Mouse (Mus musculus): Measurements from ENCODE around the gene Gm45208. TPM values are rescaled to one million over a fixed set of nuclear protein-coding genes. Genes with fewer than 3 reads are reported as not detected.
"Not testable (repeated sequence)": the region's sequence is repeated elsewhere in the genome, so short reads cannot be mapped to it uniquely, and the experiment has no call there.

Gene Gm45208
- total RNA-seq, 2 experiments from 2014 or later, result not detected

DNA sequence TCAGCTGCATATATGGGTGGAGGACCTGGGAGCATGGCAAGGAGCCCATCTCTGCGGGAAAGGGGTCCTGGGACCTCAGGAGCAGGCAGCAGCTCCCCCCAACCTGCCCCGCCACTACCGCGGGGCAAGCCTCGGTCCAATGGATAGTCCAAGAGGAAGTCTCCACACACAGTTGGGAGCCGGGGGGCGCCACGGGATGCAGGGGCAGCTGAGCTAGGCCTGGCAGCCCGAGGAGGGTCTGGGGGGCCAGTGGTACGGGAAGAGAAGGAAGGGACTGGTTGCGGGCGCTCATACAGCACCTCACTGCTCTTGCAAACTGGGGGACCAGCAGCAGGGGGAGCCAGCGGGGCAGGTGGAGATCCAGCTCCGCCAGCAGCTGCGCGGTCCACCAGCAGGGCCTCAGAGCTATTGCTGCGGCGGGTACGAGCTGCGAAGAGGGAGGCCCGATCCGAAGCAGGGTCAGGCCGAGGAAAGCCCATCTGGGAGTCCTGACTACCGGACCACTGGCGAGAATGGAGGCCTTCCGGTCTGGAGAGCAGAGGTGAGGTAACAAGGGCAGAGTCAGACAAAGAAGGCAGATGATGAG lies 11.6 kb downstream of the Gm45208 start:
- peak; percentile 72 for TF ChIP-seq CTCF (IDR thresholded peaks at IDR 0.05)
- Histone ChIP-seq H3K4me3 (peak overlapping the region; percentile 58), H3K27ac (peak overlapping the region; percentile 48; the same call in 1 of the 2 replicates)
- DNase-seq, result peak; percentile 84
- intact Hi-C loops (cut with DNase I), result loop anchor here (2.0 kb wide), 1 partner anchor 43 kb away; no protein-coding TSS in a partner anchor

DNA sequence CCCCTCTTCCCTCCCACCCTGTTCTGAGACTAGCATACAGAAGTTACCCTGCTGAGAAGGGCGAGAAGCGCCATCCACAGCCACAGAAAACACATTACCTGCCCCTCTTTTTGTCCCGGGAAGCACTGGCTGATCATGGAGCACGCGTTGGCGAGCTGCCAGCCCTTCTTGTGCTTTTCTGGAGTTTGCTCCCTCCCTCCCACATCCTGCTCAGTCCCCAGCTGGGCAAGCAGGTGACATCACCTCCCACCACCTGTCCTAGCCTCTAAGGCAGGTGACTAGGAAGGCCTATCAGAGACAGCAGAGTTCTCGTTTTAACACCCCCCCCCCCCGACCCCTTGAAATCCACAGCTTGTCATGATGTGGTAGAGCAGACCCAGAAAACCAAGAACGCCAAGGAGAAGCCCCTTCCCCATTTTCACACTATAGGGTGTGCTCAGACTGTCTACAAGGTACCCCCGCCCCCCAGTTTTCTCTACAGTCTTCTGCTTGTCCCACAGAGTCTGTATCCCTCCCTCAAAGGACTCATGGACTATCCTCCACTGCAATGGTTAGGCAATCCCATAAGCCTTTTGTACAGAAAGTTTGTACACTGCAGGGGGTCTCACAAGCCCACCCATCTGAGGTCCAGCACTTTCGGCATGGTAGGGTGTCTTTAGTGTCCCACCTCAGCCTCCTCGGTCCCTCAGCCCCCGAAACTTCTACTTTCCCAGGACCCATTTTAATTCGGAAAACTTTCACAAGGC lies 17.5 kb downstream of the Gm45208 start:
- DNase-seq, result no peak
- Histone ChIP-seq H3K27ac (no peak overlapping the region), H3K4me3 (no peak overlapping the region)
- intact Hi-C loops (cut with DNase I), result no loop called here
- TF ChIP-seq CTCF (IDR thresholded peaks at IDR 0.05), result no peak

DNA sequence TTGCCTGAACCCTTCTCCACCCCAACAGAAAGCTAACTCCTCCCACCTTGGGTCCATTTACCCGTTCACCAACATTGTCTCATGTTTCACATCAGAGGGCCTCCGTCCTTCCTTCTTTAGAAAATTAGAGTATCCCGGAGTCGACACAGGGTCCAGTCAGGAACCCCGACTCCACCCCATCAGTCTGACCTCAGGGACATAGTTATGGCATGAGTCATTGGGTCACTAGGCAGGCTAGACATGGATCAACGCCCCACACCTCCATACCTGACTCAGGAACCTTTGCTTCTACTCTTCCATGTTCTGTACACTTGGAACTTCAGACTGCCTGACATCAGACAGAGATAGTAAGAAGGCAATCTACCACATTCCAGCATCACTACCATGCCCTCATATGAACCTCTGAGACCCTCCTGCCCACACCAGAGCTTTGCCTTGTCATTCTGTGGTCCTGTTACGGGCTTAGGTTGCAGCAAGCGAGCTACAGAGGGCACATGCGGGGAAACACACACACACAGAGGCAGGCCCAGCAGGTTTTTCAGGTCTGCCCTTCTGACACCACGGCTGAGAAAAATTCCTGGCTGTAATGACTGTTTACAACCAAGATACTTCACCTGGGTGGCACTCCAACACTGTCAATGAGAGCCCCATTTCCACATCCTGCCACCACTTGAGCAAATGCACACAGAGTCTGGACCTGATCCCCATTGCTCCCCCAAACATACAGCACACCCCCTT lies 18.2 kb downstream of the Gm45208 start:
- no peak for DNase-seq
- Histone ChIP-seq H3K27ac (no peak overlapping the region), H3K4me3 (no peak overlapping the region)
- intact Hi-C loops (cut with DNase I), result no loop called here
- TF ChIP-seq CTCF (IDR thresholded peaks at IDR 0.05), result no peak

GRCm38 (mm10) chrX:7741103-7741502 lies 19.1 kb downstream of the Gm45208 start:
- no peak overlapping the region for H3K27ac ChIP-seq
- DNase-seq, result no peak
- TF ChIP-seq CTCF (IDR thresholded peaks at IDR 0.05), result no peak
- H3K4me3 ChIP-seq, result no peak overlapping the region
- intact Hi-C loops (cut with DNase I), result no loop called here

DNA sequence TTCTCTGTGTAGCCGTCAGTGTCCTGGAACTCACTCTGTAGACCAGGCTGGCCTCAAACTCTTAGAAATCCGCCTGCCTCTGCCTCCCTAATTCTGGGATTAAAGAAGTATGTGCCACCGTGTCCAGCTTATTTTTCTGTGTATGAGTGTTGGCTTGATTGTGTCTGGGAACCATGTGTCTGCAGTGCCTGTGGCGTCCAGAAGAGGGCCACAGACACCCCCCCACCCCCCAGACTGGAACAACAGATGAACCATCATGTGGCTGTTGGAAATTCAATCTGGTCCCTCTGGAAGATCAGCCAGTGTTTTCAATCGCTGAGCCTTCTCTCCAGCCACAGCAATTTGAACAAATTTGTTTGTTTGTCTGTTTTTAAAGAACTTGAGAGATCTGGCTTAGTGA lies 21.4 kb downstream of the Gm45208 start:
- no peak overlapping the region for H3K27ac ChIP-seq
- intact Hi-C loops (cut with DNase I), result no loop called here

DNA sequence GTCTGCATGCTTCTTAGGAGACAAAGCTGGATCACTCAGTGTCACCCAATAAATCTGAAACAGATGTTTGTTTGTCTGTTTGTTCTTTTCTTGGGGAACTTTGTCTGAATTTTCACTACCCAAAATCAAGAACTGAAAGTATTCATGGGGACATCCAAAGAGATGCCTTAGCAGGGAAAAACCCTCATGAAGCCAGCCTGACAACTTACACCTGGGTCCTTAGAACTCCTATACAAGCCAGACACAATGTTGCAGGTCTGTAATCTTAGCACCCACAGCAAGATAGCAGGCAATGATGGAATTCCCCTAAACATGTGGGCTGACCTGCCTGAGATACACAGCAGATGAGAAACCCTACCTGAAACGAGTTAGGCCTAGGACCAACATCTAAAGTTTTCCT lies 22.9 kb downstream of the Gm45208 start:
- intact Hi-C loops (cut with DNase I), result no loop called here

More for the DNA sequence above, 21.4 kb downstream of the Gm45208 start:
- H3K4me3 ChIP-seq, result no peak overlapping the region
- no peak for DNase-seq
- TF ChIP-seq CTCF (IDR thresholded peaks at IDR 0.05), result peak; percentile 38

GRCm38 (mm10) chrX:7745429-7745828 lies 23.4 kb downstream of the Gm45208 start:
- no peak overlapping the region for H3K4me3 ChIP-seq
- no peak for DNase-seq
- intact Hi-C loops (cut with DNase I), result no loop called here
- H3K27ac ChIP-seq, result no peak overlapping the region
- no peak for TF ChIP-seq CTCF (IDR thresholded peaks at IDR 0.05)

More for the DNA sequence above, 22.9 kb downstream of the Gm45208 start:
- TF ChIP-seq CTCF (IDR thresholded peaks at IDR 0.05), result no peak
- DNase-seq, result no peak
- H3K4me3 ChIP-seq, result no peak overlapping the region
- no peak overlapping the region for H3K27ac ChIP-seq

- no peak within 1 kb of the TSS for H3K27ac ChIP-seq
- no peak for TF ChIP-seq CTCF (IDR thresholded peaks at IDR 0.05)
- peak within 1 kb of the TSS; percentile 79 for H3K4me3 ChIP-seq
- intact Hi-C loops (cut with DNase I), result no loop called here
- peak; percentile 72 for DNase-seq
These were observed 28.5 kb downstream of the Gm45208 start, which contains the start of gene Ccdc120 for GRCm38 (mm10) chrX:7750432-7751116. Gene Ccdc120 (minus strand): TSS chrX:7750905.

DNA sequence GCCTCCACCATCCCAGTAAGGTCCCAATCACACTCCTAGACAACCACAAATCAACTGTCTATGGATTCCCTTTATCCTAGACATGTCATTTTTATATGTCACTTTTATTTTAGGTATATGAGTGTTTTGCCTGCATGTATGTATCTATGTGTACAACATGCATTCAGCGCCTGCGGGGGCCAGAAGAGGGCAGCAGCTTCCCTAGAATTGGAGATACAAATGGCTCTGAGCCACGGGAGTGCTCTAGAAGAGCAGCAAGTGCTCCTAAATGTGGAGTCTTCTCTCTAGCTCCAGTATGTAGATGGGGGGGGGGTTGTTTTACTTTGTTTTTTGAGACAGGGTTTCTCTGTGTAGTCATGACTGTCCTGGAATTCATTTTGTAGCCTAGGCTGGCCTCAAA lies 31.6 kb downstream of the Gm45208 start:
- TF ChIP-seq CTCF (IDR thresholded peaks at IDR 0.05), result peak; percentile 42
- H3K4me3 ChIP-seq; intact Hi-C loops (cut with DNase I); DNase-seq; H3K27ac ChIP-seq: not testable (repeated sequence)

- Histone ChIP-seq H3K27ac (peak within 1 kb of the TSS; percentile 91), H3K4me3 (peak within 1 kb of the TSS; percentile 88)
- DNase-seq, result peak; percentile 95
- no peak for TF ChIP-seq CTCF (IDR thresholded peaks at IDR 0.05)
- intact Hi-C loops (cut with DNase I), result loop anchor here (1.0 kb wide), 1 partner anchor 26 kb away; no protein-coding TSS in a partner anchor
These were observed 40.3 kb downstream of the Gm45208 start, which contains the start of gene Tfe3 for GRCm38 (mm10) chrX:7762137-7762920. Gene Tfe3 (plus strand): TSS chrX:7762560.

- intact Hi-C loops (cut with DNase I), result loop anchor here (1.0 kb wide), 1 partner anchor 25 kb away; no protein-coding TSS in a partner anchor
- Histone ChIP-seq H3K27ac (peak overlapping the region; percentile 91), H3K4me3 (peak overlapping the region; percentile 88)
- TF ChIP-seq CTCF (IDR thresholded peaks at IDR 0.05), result no peak
- DNase-seq, result no peak
These were observed 40.8 kb downstream of the Gm45208 start for GRCm38 (mm10) chrX:7762921-7763197.
